Mouse (Mus musculus): ENCODE measurements around the gene Plekhg4. TPM values are rescaled to one million over a fixed set of nuclear protein-coding genes. Genes with fewer than 3 reads are reported as not detected.

Plekhg4 gene
- total and polyA plus RNA-seq, 2 experiments from 2014 or later: 0.08 TPM; not detected in 1

GRCm38 (mm10) chr8:105359646-105360045, 13.4 kb upstream of the Plekhg4 start:
- no peak overlapping the region for H3K27ac ChIP-seq (ENCODE audit: low read depth)
- H3K9me3 ChIP-seq (replicated peaks; ENCODE audit: control insufficient read depth, low read length): no peaks in the 10 kb centered on the region
- no peaks in the 10 kb centered on the region for H3K27me3 ChIP-seq (ENCODE audit: control insufficient read depth, insufficient read depth, low read length)
- no peak overlapping the region for H3K9ac ChIP-seq (replicated peaks; ENCODE audit: low read depth, low read length)
- ATAC-seq (ENCODE audit: insufficient read depth, low read depth): peak; percentile 53; the same call in 1 of the 2 replicates
- DNase-seq (ENCODE audit: low spot score): peak; percentile 52
- H3K4me3 ChIP-seq (ENCODE audit: low read depth, low read length): no peak overlapping the region
- WGBS: 35% methylated on average over 4 of the region's 4 CpGs
- 0 out of 2 replicates have a peak, but pooled peaks cover 3% of the 10 kb centered on the region for H3K4me1 ChIP-seq (ENCODE audit: control insufficient read depth, insufficient read depth)
- no peak overlapping the region for H3K4me2 ChIP-seq (ENCODE audit: low read depth, low read length)
- H3K36me3 ChIP-seq (replicated peaks; ENCODE audit: control insufficient read depth, insufficient read depth, low read length): no peaks in the 10 kb centered on the region
- TF ChIP-seq EP300 (IDR thresholded peaks at IDR 0.05; ENCODE audit: low read depth): no peak
- TF ChIP-seq CTCF (IDR thresholded peaks at IDR 0.05; ENCODE audit: low read depth): peak; percentile 59

- 55% methylated on average over 12 of the region's 12 CpGs for WGBS
- no peak overlapping the region for H3K9ac ChIP-seq (replicated peaks; ENCODE audit: low read depth, low read length)
- ATAC-seq (ENCODE audit: insufficient read depth, low read depth): no peak
- H3K9me3 ChIP-seq (replicated peaks; ENCODE audit: control insufficient read depth, low read length): no peaks in the 10 kb centered on the region
- H3K4me2 ChIP-seq (ENCODE audit: low read depth, low read length): no peak overlapping the region
- no peaks in the 10 kb centered on the region for H3K36me3 ChIP-seq (replicated peaks; ENCODE audit: control insufficient read depth, insufficient read depth, low read length)
- no peak for TF ChIP-seq EP300 (IDR thresholded peaks at IDR 0.05; ENCODE audit: low read depth)
- TF ChIP-seq CTCF (IDR thresholded peaks at IDR 0.05; ENCODE audit: low read depth): no peak
- DNase-seq (ENCODE audit: low spot score): no peak
- H3K27ac ChIP-seq (ENCODE audit: low read depth): 0 out of 2 replicates have a peak overlapping the region, but pooled peaks have one; percentile 8
- no peak overlapping the region for H3K4me3 ChIP-seq (ENCODE audit: low read depth, low read length)
- H3K27me3 ChIP-seq (ENCODE audit: control insufficient read depth, insufficient read depth, low read length): no peaks in the 10 kb centered on the region
- 0 out of 2 replicates have a peak, but pooled peaks cover 3% of the 10 kb centered on the region for H3K4me1 ChIP-seq (ENCODE audit: control insufficient read depth, insufficient read depth)
These were observed 11.0 kb upstream of the Plekhg4 start for GRCm38 (mm10) chr8:105361751-105362702.

- no peak overlapping the region for H3K4me3 ChIP-seq (ENCODE audit: low read depth, low read length)
- no peak for TF ChIP-seq EP300 (IDR thresholded peaks at IDR 0.05; ENCODE audit: low read depth)
- TF ChIP-seq CTCF (IDR thresholded peaks at IDR 0.05; ENCODE audit: low read depth): peak; percentile 43
- H3K9me3 ChIP-seq (replicated peaks; ENCODE audit: control insufficient read depth, low read length): no peaks in the 10 kb centered on the region
- H3K27ac ChIP-seq (ENCODE audit: low read depth): no peak overlapping the region
- no peak overlapping the region for H3K4me2 ChIP-seq (ENCODE audit: low read depth, low read length)
- H3K9ac ChIP-seq (replicated peaks; ENCODE audit: low read depth, low read length): no peak overlapping the region
- DNase-seq (ENCODE audit: low spot score) (no peak), ATAC-seq (ENCODE audit: insufficient read depth, low read depth) (no peak)
- H3K36me3 ChIP-seq (replicated peaks; ENCODE audit: control insufficient read depth, insufficient read depth, low read length): no peaks in the 10 kb centered on the region
- 68% methylated on average over 2 of the region's 2 CpGs for WGBS
- H3K27me3 ChIP-seq (ENCODE audit: control insufficient read depth, insufficient read depth, low read length): no peaks in the 10 kb centered on the region
- 0 out of 2 replicates have a peak, but pooled peaks cover 3% of the 10 kb centered on the region for H3K4me1 ChIP-seq (ENCODE audit: control insufficient read depth, insufficient read depth)
These were observed 6.0 kb upstream of the Plekhg4 start for GRCm38 (mm10) chr8:105367107-105367506.

- H3K9ac ChIP-seq (replicated peaks; ENCODE audit: low read depth, low read length): no peak overlapping the region
- H3K4me1 ChIP-seq (ENCODE audit: control insufficient read depth, insufficient read depth): no peaks in the 10 kb centered on the region
- WGBS: 77% methylated on average over 9 of the region's 9 CpGs
- no peak overlapping the region for H3K4me3 ChIP-seq (ENCODE audit: low read depth, low read length)
- ATAC-seq (ENCODE audit: insufficient read depth, low read depth) (no peak), DNase-seq (ENCODE audit: low spot score) (no peak)
- no peak overlapping the region for H3K4me2 ChIP-seq (ENCODE audit: low read depth, low read length)
- H3K36me3 ChIP-seq (replicated peaks; ENCODE audit: control insufficient read depth, insufficient read depth, low read length): no peaks in the 10 kb centered on the region
- H3K27ac ChIP-seq (ENCODE audit: low read depth): no peak overlapping the region
- peaks cover 21% of the 10 kb centered on the region; the same call in 1 of the 2 replicates for H3K27me3 ChIP-seq (ENCODE audit: control insufficient read depth, insufficient read depth, low read length)
- no peaks in the 10 kb centered on the region for H3K9me3 ChIP-seq (replicated peaks; ENCODE audit: control insufficient read depth, low read length)
- no peak for TF ChIP-seq EP300 (IDR thresholded peaks at IDR 0.05; ENCODE audit: low read depth)
- TF ChIP-seq CTCF (IDR thresholded peaks at IDR 0.05; ENCODE audit: low read depth): no peak
These were observed 601 bp upstream of the Plekhg4 start for GRCm38 (mm10) chr8:105372473-105372872.

DNA sequence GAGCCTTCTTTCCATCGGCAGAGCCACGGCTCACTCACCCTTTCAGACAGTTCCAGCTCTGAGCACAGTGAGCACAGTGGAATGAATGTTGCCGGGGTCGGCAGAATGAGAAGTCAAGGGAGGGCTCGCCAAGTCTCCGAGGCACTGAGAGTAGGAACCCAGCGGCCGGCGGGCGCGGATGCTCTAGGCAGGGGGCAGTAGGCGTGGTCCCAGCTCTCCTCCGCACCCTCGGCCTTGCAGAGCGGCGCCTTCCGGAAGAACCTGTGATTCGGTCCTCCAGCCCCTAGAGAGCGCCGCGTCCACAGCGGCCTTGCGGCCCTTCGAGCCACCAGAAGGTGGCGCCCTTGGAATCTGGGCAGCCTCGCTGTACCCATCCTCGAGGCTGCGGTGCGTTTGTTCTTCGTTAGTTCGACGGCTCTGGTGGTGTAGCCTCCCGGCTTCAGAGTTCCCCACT, 1.5 kb downstream of the Plekhg4 start:
- 29% methylated on average over 33 of the region's 33 CpGs for WGBS
- TF ChIP-seq EP300 (IDR thresholded peaks at IDR 0.05; ENCODE audit: low read depth) (no peak), CTCF (IDR thresholded peaks at IDR 0.05; ENCODE audit: low read depth) (peak; percentile 47)
- H3K27me3 ChIP-seq (ENCODE audit: control insufficient read depth, insufficient read depth, low read length): peaks cover 21% of the 10 kb centered on the region; the same call in 1 of the 2 replicates
- DNase-seq (ENCODE audit: low spot score) (no peak), ATAC-seq (ENCODE audit: insufficient read depth, low read depth) (peak; percentile 42)
- H3K4me2 ChIP-seq (ENCODE audit: low read depth, low read length): peak overlapping the region; percentile 42
- no peaks in the 10 kb centered on the region for H3K36me3 ChIP-seq (replicated peaks; ENCODE audit: control insufficient read depth, insufficient read depth, low read length)
- H3K4me3 ChIP-seq (ENCODE audit: low read depth, low read length): no peak overlapping the region
- H3K9ac ChIP-seq (replicated peaks; ENCODE audit: low read depth, low read length): no peak overlapping the region
- H3K27ac ChIP-seq (ENCODE audit: low read depth): no peak overlapping the region
- H3K4me1 ChIP-seq (ENCODE audit: control insufficient read depth, insufficient read depth): 0 out of 2 replicates have a peak, but pooled peaks cover 3% of the 10 kb centered on the region
- H3K9me3 ChIP-seq (replicated peaks; ENCODE audit: control insufficient read depth, low read length): no peaks in the 10 kb centered on the region
